Mouse (Mus musculus) bone marrow, adult 2 months (tissue): ENCODE data around the gene Ankrd24.

Experiments
- CTCF ChIP-seq: fragments of 200-500 bp; IDR thresholded peaks from 2 replicates; pipeline ENCODE4 v1.5.1; 2011; ENCODE audit warnings: low read length, control low read depth; ENCODE audit not compliant: control insufficient read depth, insufficient read depth
- POLR2A ChIP-seq: fragments of 200-500 bp; IDR thresholded peaks from 2 replicates; pipeline ENCODE4 v1.6.1; 2011; ENCODE audit warnings: low read depth, mild to moderate bottlenecking, control low read depth, low read length, borderline replicate concordance; ENCODE audit not compliant: control insufficient read depth

DNA sequence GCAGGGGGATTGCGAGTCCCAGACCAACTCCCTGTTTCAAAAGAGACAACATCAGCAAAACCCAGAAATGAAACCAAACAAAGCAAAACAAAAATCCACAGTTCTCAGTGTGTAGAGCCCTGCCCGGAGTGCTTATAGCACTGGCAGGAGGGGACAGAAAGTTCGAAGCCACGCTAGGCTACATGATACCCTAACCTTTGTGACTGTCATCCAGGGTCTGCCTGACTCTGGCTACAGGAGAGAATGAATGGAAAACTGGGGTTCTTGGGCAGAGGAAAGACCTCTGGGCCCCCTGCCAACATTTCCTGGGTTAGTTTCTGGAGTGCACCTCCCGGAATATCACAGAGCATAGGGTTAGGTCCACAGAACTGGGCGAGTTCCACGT is 512 bp upstream of the Ankrd24 start:
- no peak for TF ChIP-seq CTCF
- no peak for TF ChIP-seq POLR2A
